Mouse (Mus musculus) adrenal gland, adult 8-10 months (tissue): Measurements from ENCODE around the gene Etv2. TPM values are rescaled to one million over a fixed set of nuclear protein-coding genes. Genes with fewer than 3 reads are reported as not detected.

Experiments
- DNase-seq: peaks from one replicate; pipeline ENCODE4 v3.0.0; 2022
- microRNA-seq, 2 experiments: library from miRNA; unstranded; fragments of <30 nt; microRNA quantifications; one replicate each; pipeline ENCODE4 v1.2.0; 2022
- total RNA-seq, 4 experiments: library from RNA; stranded (reverse); gene quantifications; 2 replicates each; pipeline ENCODE4 v1.2.4; 2022

Gene Etv2
- total RNA-seq, 4 experiments from 2014 or later: not detected

DNA sequence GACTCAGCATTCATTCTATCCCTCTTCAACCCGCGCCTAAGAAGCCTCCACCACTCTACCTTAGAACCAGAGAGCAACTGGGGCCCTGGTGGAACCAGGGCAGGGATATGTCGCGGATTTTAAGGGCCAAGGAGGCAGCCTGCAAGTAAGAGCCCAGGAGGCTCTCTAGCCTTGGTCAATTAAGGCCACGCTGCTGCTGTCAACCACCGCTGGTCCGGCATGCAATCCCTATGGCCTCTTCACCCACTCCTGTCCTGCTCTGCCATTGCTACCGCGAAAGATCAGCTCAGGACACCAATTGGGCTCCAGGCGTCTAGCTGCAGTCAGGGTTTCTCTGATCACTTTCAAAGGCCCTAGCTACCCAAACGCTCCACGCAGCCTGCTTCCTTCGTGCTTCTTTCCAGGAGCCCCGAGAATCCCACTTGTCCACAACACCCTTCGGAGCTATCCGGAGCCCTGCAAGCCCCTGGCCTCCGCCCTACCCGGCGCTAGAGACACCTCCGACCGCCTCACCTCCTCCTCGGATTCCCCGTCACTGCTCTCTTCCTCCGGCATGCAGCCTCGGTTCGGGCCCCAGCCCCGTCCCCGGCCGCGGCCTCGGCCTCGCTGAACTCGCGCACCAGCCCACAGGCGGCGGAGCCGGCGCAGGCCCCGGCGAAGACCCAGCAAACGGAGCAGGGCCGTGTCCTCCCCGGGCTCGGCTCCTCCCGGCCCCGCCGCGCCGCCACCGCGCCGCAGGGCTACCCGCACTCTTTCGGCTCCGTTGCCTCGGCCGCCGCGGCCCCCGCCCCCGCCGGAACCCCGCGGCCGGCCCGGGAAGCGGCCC lies 47.6 kb downstream of the Etv2 start:
- no peak for DNase-seq

DNA sequence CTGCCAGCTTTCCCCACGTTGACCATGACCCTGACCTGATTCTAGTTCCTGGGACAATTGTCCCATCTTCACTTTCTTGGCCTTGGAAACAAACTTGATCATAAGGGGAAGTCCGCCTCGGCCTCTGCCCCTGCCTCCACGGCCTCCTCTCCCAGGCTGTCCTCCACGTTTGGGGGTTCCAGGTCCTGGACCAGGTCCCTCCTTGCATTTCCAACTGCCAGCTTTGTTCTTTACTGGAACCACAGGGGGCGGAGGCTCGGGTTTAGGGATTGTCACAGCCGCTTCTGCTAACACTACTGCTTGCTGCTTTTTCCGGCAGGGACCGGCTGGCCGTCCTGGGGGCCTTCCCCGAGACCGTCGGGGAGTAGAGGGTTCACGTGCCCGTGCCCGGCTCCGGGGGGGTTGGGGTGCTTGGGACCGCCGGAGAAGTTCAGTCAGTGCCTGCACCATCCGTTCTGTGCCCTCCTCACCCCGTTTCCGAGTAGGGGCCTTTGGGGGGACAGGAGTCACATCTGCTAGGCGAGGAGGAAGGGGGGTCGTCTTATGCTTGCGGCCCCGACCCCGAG lies 49.1 kb downstream of the Etv2 start:
- DNase-seq: no peak

DNA sequence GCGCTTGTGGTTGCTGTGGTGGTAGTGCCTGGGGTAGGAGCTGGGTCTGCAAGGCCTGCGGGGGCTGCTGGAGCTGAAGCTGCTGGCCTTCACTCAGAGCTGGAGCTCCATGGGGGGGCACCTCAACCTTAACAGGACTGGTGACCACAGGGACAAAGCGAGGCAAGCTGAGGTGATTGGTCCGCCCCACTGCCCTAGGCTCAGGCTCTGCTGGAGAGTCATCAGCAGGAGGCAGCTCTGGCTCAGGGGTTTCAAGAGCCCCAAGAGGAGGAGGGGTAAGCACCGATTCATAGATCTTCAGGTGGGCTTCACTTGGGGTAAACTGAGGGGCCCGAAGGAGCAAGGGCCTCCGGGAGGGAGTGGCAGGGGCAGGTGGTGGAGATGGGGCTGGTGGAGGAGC lies 50.5 kb downstream of the Etv2 start:
- no peak for DNase-seq

DNA sequence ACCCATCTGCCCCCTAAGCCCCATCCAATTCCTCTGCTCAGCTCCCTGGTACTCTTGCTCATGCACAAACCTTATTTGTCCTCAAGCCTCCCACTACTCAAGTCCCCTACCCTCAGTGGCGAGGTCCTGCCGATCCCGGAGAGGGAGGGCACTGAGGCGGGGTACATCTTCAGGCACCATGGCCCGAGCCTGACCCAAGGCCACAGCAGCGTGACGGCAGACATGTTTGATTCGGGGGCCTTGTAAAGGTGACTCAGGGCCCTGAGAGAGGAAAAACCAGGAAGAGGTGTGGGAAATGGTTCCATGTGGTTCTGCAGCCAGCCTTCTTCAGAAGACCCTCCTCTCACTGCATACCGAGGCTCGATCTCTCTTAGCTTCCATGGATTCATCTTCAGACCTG lies 51.3 kb downstream of the Etv2 start:
- peak; percentile 21 for DNase-seq

Small RNA genes lying within 50 kb of the gene (microRNA-seq; reads per million reads assigned to microRNA genes)
- gene Mir3569: 0.34 to 0.35 reads per million in 2 experiments

Other genes with a start within 250 kb of the Etv2 start
- gene Tyrobp, start 222.1 kb downstream of the Etv2 start, total RNA-seq: 10 to 100 TPM; 31.8 to 65.8 (median 51.1) TPM
- gene Hcst, start 216.0 kb downstream of the Etv2 start, total RNA-seq: 1 to 10 TPM in 3 of 4 experiments, under 1 TPM in 1; 0.98 to 2.3 (median 1.4) TPM
- 1 to 10 TPM in 3 of 4 experiments, under 1 TPM in 1; 0.73 to 2.4 (median 1.7) TPM for gene Nfkbid, start 214.1 kb downstream of the Etv2 start, total RNA-seq
- 10 to 100 TPM; 45.2 to 59.3 (median 46.7) TPM for gene Aplp1, start 190.3 kb downstream of the Etv2 start, total RNA-seq
- gene Kirrel2, start 178.2 kb downstream of the Etv2 start, total RNA-seq: not detected
- not detected for gene Nphs1, start 177.5 kb downstream of the Etv2 start, total RNA-seq
- under 1 TPM in 1 of 4 experiments, not detected in 3; 0.56 TPM for gene Prodh2, start 142.2 kb downstream of the Etv2 start, total RNA-seq
- 1 to 10 TPM; 2.2 to 9.4 (median 6.4) TPM for gene Arhgap33, start 100.8 kb downstream of the Etv2 start, total RNA-seq
- gene Hspb6, start 83.7 kb downstream of the Etv2 start, total RNA-seq: 10 to 100 TPM; 23.5 to 56.3 (median 32.4) TPM
- gene Proser3, start 83.6 kb downstream of the Etv2 start, total RNA-seq: 10 to 100 TPM in 2 of 4 experiments, 1 to 10 TPM in 2; 9.1 to 13.4 (median 10.0) TPM
- 10 to 100 TPM; 56.1 to 65.5 (median 61.7) TPM for gene Lin37, start 76.0 kb downstream of the Etv2 start, total RNA-seq
- 10 to 100 TPM; 70.4 to 83.6 (median 73.1) TPM for gene U2af1l4, start 72.6 kb downstream of the Etv2 start, total RNA-seq
- gene Gm49396, start 72.5 kb downstream of the Etv2 start, total RNA-seq: 10 to 100 TPM in 1 of 4 experiments, 1 to 10 TPM in 3; 2.9 to 11.3 (median 7.4) TPM
- 100 to 1,000 TPM; 146 to 179 (median 164) TPM for gene Psenen, start 72.2 kb downstream of the Etv2 start, total RNA-seq
- gene Igflr1, start 70.4 kb downstream of the Etv2 start, total RNA-seq: 1 to 10 TPM; 2.1 to 7.9 (median 3.6) TPM
- gene Kmt2b, start 47.1 kb downstream of the Etv2 start, total RNA-seq: 10 to 100 TPM; 36.8 to 65.3 (median 57.0) TPM
- 1 to 10 TPM in 1 of 4 experiments, under 1 TPM in 1, not detected in 2; 0.73 to 1.8 TPM for gene Zbtb32, start 36.9 kb downstream of the Etv2 start, total RNA-seq
- under 1 TPM in 3 of 4 experiments, not detected in 1; 0.27 to 0.34 (median 0.31) TPM for gene Upk1a, start 23.0 kb downstream of the Etv2 start, total RNA-seq
- 1,000 to 10,000 TPM in 2 of 4 experiments, 100 to 1,000 TPM in 2; 538 to 1,102 (median 895) TPM for gene Cox6b1, start 9.7 kb downstream of the Etv2 start, total RNA-seq
- gene Rbm42, start 14.5 kb upstream of the Etv2 start, total RNA-seq: 10 to 100 TPM; 76.5 to 93.6 (median 85.1) TPM
- gene Haus5, start 29.1 kb upstream of the Etv2 start, total RNA-seq: 10 to 100 TPM in 3 of 4 experiments, 1 to 10 TPM in 1; 7.7 to 17.6 (median 12.1) TPM
- gene Pmis2, start 35.8 kb upstream of the Etv2 start, total RNA-seq: under 1 TPM in 1 of 4 experiments, not detected in 3; 0.75 TPM
- gene 2200002J24Rik, start 63.1 kb upstream of the Etv2 start, total RNA-seq: 10 to 100 TPM in 1 of 4 experiments, 1 to 10 TPM in 3; 2.5 to 12.3 (median 5.8) TPM
- gene Atp4a, start 76.4 kb upstream of the Etv2 start, total RNA-seq: 10 to 100 TPM in 2 of 4 experiments, 1 to 10 TPM in 2; 2.9 to 15.5 (median 9.4) TPM
- gene Tmem147, start 93.7 kb upstream of the Etv2 start, total RNA-seq: 100 to 1,000 TPM; 179 to 210 (median 202) TPM
- not detected for gene Gapdhs, start 107.8 kb upstream of the Etv2 start, total RNA-seq
- gene Sbsn, start 115.6 kb upstream of the Etv2 start, total RNA-seq: 100 to 1,000 TPM; 213 to 399 (median 309) TPM
- gene Dmkn, start 127.9 kb upstream of the Etv2 start, total RNA-seq: 1 to 10 TPM; 2.7 to 4.6 (median 4.2) TPM
- not detected for gene Krtdap, start 152.0 kb upstream of the Etv2 start, total RNA-seq
- 1 to 10 TPM; 1.6 to 9.0 (median 2.6) TPM for gene Ffar2, start 187.9 kb upstream of the Etv2 start, total RNA-seq
- gene Ffar3, start 220.3 kb upstream of the Etv2 start, total RNA-seq: 1 to 10 TPM in 1 of 4 experiments, under 1 TPM in 3; 0.35 to 1.9 (median 0.75) TPM
- gene Ffar1, start 225.7 kb upstream of the Etv2 start, total RNA-seq: not detected
- 1 to 10 TPM; 1.1 to 2.3 (median 1.5) TPM for gene Cd22, start 244.5 kb upstream of the Etv2 start, total RNA-seq